Mouse (Mus musculus): ENCODE measurements at regions not wholly inside any gene's neighbourhood (a gene's known extent, or its start where the extent isn't known, plus 50 kb on each side); places are given as distances from the start of the nearest gene placed in this dataset.

- no peak for DNase-seq (ENCODE audit: low read depth)
Observed at GRCm38 (mm10) chr14:56313969-56314368, 50.9 kb upstream of the Atp12a start.

GRCm38 (mm10) chr14:56314459-56314858 is 50.4 kb upstream of the Atp12a start:
- peak; percentile 27 for DNase-seq (ENCODE audit: low read depth)

Data from fibroblast of lung, adult 2 months (primary cell).